Mouse (Mus musculus) kidney, postnatal 0 days (tissue): ENCODE measurements around the gene Cacna2d4. TPM values are rescaled to one million over a fixed set of nuclear protein-coding genes. Genes with fewer than 3 reads are reported as not detected.
A peak's percentile ranks its signal among the peaks of the same experiment; 100 is the strongest.

Experiments
- ATAC-seq: fragments of 200-750 bp; cut with Nextera tagmentation; replicated peaks from 2 replicates; pipeline ENCODE4 v1.8.0; 2017; ENCODE audit warnings: low read depth, moderate number of reproducible peaks, moderate TSS enrichment, moderate library complexity; ENCODE audit not compliant: low FRiP score
- DNase-seq: peaks from one replicate; pipeline ENCODE4 v3.0.0-alpha.2; 2016; ENCODE audit warnings: low spot score
- H3K27ac ChIP-seq: fragments of 300-500 bp; sonication (generic); 2 replicates; pipeline ENCODE4 v1.5.1; 2014; ENCODE audit warnings: mild to moderate bottlenecking
- H3K27me3 ChIP-seq: fragments of 300-500 bp; sonication (generic); 2 replicates; pipeline ENCODE4 v1.6.1; 2014; ENCODE audit warnings: low read length, mixed read lengths; ENCODE audit not compliant: insufficient read depth
- H3K36me3 ChIP-seq: fragments of 300-500 bp; sonication (generic); 2 replicates; pipeline ENCODE4 v1.6.1; 2014; ENCODE audit warnings: low read length, mixed read lengths; ENCODE audit not compliant: insufficient read depth
- H3K4me1 ChIP-seq: fragments of 300-500 bp; sonication (generic); replicated peaks from 2 replicates; pipeline ENCODE4 v1.6.1; 2014; ENCODE audit warnings: antibody characterized with exemption, low read length, mixed read lengths; ENCODE audit not compliant: insufficient read depth
- H3K4me2 ChIP-seq: fragments of 300-500 bp; sonication (generic); 2 replicates; pipeline ENCODE4 v1.6.1; 2014; ENCODE audit warnings: mild to moderate bottlenecking, low read length, moderate library complexity, mixed read lengths
- H3K4me3 ChIP-seq: fragments of 300-500 bp; sonication (generic); replicated peaks from 2 replicates; pipeline ENCODE4 v1.5.1; 2014; ENCODE audit warnings: low read depth, low read length
- H3K9ac ChIP-seq: fragments of 300-500 bp; sonication (generic); 2 replicates; pipeline ENCODE4 v1.6.1; 2014; ENCODE audit warnings: low read depth, low read length
- H3K9me3 ChIP-seq: fragments of 300-500 bp; sonication (generic); replicated peaks from 2 replicates; pipeline ENCODE4 v1.6.1; 2016; ENCODE audit warnings: low read length, inconsistent platforms, mixed read lengths
- CTCF ChIP-seq: IDR thresholded peaks from 2 replicates; pipeline ENCODE4 v1.5.1; 2016; ENCODE audit warnings: antibody characterized with exemption, low read depth, mild to moderate bottlenecking, moderate library complexity
- WGBS: fragments of 180-500 bp; shearing (Covaris S2); extraction: QIAGEN DNeasy Blood & Tissue Kit; methylation state at CpG from one replicate; pipeline ENCODE4 v1.1.7; 2014; 5-methylcytosine and 5-hydroxymethylcytosine counted together
- polyA plus RNA-seq: library from polyadenylated mRNA; unstranded; fragments of >200 nt; fragmentation: Nextera tagmentation; extraction: Ambion mirVana; gene quantifications from 2 replicates; pipeline ENCODE4 v1.2.1, GENCODE M21; 2015

Gene Cacna2d4
- polyA plus RNA-seq, 1 experiment from 2014 or later: not detected

DNA sequence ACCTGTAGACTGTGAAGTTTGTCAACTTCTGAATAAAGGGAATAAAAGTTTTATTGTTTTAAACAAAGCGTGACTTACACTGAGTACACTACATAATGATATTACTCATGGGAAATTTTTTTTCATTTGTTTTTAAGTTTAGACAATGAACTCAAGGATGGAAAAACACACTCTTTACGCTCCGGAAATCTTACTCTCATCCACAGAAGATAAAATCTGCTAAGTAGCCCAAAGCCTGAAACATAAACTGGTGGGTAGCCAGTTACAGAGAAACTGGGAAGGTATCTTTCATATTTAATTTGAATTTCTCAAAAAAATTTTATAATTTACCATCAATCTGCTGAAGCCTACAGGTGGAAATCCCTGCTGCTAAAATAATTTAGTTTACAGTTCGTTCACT, 150.1 kb downstream of the Cacna2d4 start:
- 67% methylated on average over 4 of the region's 4 CpGs for WGBS
- no peak for TF ChIP-seq CTCF
- Histone ChIP-seq H3K4me2 (no peak overlapping the region), H3K36me3 (no peaks in the 10 kb centered on the region), H3K9ac (no peak overlapping the region), H3K27ac (no peak overlapping the region), H3K27me3 (no peaks in the 10 kb centered on the region), H3K4me1 (peaks cover 8% of the 10 kb centered on the region; the same call in 1 of the 2 replicates), H3K9me3 (no peaks in the 10 kb centered on the region), H3K4me3 (no peak overlapping the region)
- ATAC-seq (no peak), DNase-seq (no peak)

DNA sequence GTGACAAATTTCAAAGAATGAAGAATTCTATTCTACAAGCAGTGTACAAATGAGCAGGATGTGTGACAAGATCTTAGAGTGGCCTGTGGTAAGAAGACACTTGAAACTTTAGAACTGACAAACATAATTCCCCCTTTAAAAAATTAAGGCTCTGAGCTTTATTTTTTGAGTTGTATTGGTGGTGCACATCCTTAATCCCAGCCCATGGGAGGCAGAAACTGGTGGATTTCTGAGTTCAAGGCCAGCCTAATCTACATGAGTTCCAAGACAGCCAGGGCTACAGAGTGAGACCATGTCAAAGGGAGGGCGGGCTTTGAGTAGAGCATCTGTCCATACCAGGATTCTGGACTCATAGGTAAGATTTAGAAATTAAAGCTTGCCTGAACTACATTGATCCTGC, 150.5 kb downstream of the Cacna2d4 start:
- Histone ChIP-seq H3K9me3 (no peaks in the 10 kb centered on the region), H3K27me3 (no peaks in the 10 kb centered on the region), H3K4me1 (peaks cover 8% of the 10 kb centered on the region; the same call in 1 of the 2 replicates), H3K9ac (peak overlapping the region; percentile 27; the same call in 1 of the 2 replicates), H3K36me3 (no peaks in the 10 kb centered on the region), H3K4me3 (no peak overlapping the region), H3K4me2 (peak overlapping the region; percentile 84), H3K27ac (no peak overlapping the region)
- WGBS: 89% methylated on average over 1 of the region's 1 CpGs
- no peak for ATAC-seq
- TF ChIP-seq CTCF: no peak
- no peak for DNase-seq

DNA sequence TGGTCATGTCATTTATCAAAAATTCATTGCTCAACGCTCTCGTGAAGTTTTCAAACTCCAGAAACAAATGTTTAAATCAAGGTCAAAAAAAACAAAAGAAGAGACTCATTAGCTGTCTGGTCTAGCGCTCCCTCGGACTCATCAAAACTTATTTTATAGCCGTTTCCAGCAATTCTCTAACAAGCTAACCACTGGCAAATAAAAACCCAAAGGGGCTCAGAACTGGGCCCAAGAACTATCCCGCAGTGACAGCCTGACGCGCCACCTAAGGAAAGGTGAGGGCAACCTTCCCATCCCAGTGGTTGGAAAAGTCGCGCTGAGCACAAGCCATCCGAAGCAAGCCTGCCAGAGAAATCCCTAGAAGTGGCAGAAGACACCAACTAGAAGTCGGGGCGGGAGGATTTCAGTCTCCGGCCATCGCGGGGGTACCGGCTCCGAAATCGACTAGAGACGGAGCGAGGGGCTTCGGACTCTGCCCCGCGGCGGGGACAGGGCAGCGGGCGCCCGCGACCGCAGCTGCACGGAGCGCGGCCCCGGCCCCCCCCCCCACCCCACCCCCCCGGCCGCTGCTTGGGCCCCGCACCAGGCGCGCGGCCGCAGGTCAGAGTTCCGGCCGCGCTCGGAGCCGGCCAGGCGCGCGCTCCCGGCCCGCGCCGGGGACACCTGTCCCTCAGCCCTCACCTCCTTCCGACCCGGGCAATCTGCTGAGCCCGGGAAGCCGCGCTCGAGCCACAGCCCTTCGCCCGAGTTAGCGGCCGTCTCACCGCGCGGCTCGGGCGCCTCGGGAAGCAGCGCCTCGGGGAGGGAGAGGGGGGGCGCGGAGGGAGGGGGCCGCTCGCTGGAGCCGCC, 151.7 kb downstream of the Cacna2d4 start:
- H3K4me1 ChIP-seq: peaks cover 8% of the 10 kb centered on the region; the same call in 1 of the 2 replicates
- H3K9me3 ChIP-seq: no peaks in the 10 kb centered on the region
- H3K4me2 ChIP-seq: peak overlapping the region; percentile 84
- TF ChIP-seq CTCF: no peak
- under 1% methylated on average over 50 of the region's 76 CpGs for WGBS
- H3K27me3 ChIP-seq: no peaks in the 10 kb centered on the region
- H3K27ac ChIP-seq: peak overlapping the region; percentile 93
- ATAC-seq: peak; percentile 89
- H3K9ac ChIP-seq: peak overlapping the region; percentile 93
- DNase-seq: peak; percentile 47
- H3K4me3 ChIP-seq: peak overlapping the region; percentile 92
- H3K36me3 ChIP-seq: no peaks in the 10 kb centered on the region

DNA sequence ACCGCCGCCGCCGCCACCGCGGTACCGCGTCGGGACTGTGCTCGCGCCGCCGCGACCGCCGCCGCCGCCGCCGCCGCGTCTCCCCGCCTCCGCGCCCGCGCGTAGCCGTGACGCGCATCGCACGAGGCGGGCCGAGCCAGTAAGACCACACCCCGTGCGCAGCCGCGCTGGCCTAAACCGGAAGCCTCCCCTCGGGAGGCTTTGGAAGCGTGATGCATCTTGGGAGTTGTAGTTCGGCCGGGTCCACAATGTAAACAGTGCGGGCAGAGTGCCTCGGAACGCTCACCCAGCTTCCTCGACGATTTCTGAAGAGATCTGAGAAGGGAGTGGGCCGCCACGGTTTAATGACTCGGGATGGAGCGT, 152.3 kb downstream of the Cacna2d4 start:
- Histone ChIP-seq H3K27ac (peak overlapping the region; percentile 93), H3K9ac (peak overlapping the region; percentile 93), H3K4me1 (peaks cover 8% of the 10 kb centered on the region; the same call in 1 of the 2 replicates), H3K27me3 (no peaks in the 10 kb centered on the region), H3K4me2 (peak overlapping the region; percentile 84), H3K9me3 (no peaks in the 10 kb centered on the region), H3K4me3 (peak overlapping the region; percentile 92), H3K36me3 (no peaks in the 10 kb centered on the region)
- DNase-seq: peak; percentile 98
- peak; percentile 99 for ATAC-seq
- WGBS: 0% methylated on average over 43 of the region's 53 CpGs
- no peak for TF ChIP-seq CTCF

DNA sequence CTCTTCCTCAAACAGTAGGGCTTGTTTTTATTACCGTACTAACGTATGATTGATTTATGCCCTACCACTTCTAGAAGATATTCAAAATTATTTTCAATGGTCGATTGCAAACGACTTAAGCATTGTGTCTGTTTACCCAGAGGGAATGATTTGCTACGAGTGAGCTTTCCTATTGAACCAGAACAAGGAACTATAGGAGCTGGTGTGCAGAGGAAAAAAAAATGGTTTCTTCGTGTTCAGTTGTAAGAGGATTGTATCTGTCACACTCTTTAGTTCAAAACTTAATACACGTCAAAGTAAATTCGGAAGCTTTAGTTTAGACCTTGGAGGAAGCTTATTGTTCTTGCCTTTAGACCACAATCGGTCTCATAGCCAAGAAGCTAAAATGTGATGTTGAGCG, 152.8 kb downstream of the Cacna2d4 start:
- peak overlapping the region; percentile 61 for H3K4me2 ChIP-seq
- H3K9me3 ChIP-seq: no peaks in the 10 kb centered on the region
- no peaks in the 10 kb centered on the region for H3K27me3 ChIP-seq
- WGBS: 21% methylated on average over 10 of the region's 10 CpGs
- TF ChIP-seq CTCF: no peak
- no peaks in the 10 kb centered on the region for H3K36me3 ChIP-seq
- H3K4me1 ChIP-seq: peaks cover 8% of the 10 kb centered on the region; the same call in 1 of the 2 replicates
- DNase-seq (peak; percentile 58), ATAC-seq (peak; percentile 7; the same call in 1 of the 2 replicates)
- H3K9ac ChIP-seq: peak overlapping the region; percentile 93
- H3K4me3 ChIP-seq: peak overlapping the region; percentile 92
- H3K27ac ChIP-seq: peak overlapping the region; percentile 93

DNA sequence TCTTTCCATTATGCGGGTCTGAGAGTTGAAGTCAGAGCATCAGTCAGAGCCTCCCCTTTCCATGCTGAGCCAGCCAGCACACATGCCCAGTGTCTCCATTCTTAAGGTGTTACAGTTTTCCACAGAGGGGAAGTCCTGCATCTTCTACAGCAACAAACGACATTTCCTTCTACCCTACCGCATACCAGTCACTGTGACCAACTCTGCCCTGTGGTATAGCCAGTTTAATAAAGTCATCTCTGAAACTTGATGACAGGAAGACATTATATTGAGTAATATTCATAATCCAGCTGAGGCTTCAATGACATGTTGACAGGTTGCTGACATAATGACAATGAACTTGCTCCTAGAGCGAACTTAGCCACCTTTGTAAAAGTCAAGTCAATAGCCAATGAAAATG, 154.4 kb downstream of the Cacna2d4 start:
- Histone ChIP-seq H3K36me3 (no peaks in the 10 kb centered on the region), H3K9ac (no peak overlapping the region), H3K9me3 (no peaks in the 10 kb centered on the region), H3K27me3 (no peaks in the 10 kb centered on the region), H3K4me3 (no peak overlapping the region), H3K4me1 (peaks cover 8% of the 10 kb centered on the region; the same call in 1 of the 2 replicates), H3K27ac (no peak overlapping the region), H3K4me2 (no peak overlapping the region)
- 90% methylated on average over 4 of the region's 4 CpGs for WGBS
- no peak for TF ChIP-seq CTCF
- ATAC-seq: no peak
- DNase-seq: no peak
